Mouse (Mus musculus): ENCODE results near the gene Slc12a4.

DNA sequence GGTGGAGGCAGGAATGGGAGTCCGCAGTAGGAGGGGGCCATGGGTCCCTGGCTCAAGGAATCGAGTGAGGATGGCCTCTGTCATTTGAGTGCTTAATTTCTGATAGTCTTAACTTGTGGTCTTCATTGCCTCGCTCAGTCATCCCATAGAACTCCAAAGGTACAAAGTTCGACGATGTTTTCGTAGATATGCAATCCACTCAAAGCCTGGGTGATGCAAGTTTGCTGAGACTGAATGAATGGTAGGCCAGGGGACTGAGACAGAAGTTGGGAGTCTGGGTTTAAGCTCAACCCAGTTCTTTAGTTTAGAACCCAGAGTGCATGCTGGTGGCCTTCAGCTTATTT is 45.7 kb upstream of the Slc12a4 start, which contains the start of gene Ddx28:
- TF ChIP-seq MAFK (IDR thresholded peaks at IDR 0.05; ENCODE audit: insufficient read depth, low read depth, low read length) (no peak), ZC3H11A (IDR thresholded peaks at IDR 0.05; ENCODE audit: borderline replicate concordance, low read depth, low read length) (no peak), HCFC1 (IDR thresholded peaks at IDR 0.05; ENCODE audit: borderline replicate concordance, insufficient read depth, low read length) (no peak), ZNF384 (IDR thresholded peaks at IDR 0.05; ENCODE audit: low read depth, low read length) (no peak)

All from ES-E14 (cell line).